Mouse (Mus musculus) stomach, postnatal 0 days (tissue): ENCODE data around the gene Dctn3. TPM values are rescaled to one million over a fixed set of nuclear protein-coding genes. Genes with fewer than 3 reads are reported as not detected.
A peak's percentile ranks its signal among the peaks of the same experiment; 100 is the strongest.

ENCODE experiments used
- ATAC-seq: fragments of 200-750 bp; cut with Nextera tagmentation; 2 replicates; pipeline ENCODE4 v1.8.0; 2017; ENCODE audit not compliant: low FRiP score, low TSS enrichment
- DNase-seq: peaks from one replicate; pipeline ENCODE4 v3.0.0-alpha.2; 2016; ENCODE audit warnings: low spot score
- H3K27ac ChIP-seq: fragments of 300-500 bp; sonication (generic); replicated peaks from 2 replicates; pipeline ENCODE4 v1.5.1; 2014; ENCODE audit warnings: mild to moderate bottlenecking, control low read depth
- H3K27me3 ChIP-seq: fragments of 300-500 bp; sonication (generic); 2 replicates; pipeline ENCODE4 v1.6.1; 2014; ENCODE audit warnings: low read length; ENCODE audit not compliant: control insufficient read depth, insufficient read depth
- H3K36me3 ChIP-seq: fragments of 300-500 bp; sonication (generic); 2 replicates; pipeline ENCODE4 v1.6.1; 2014; ENCODE audit warnings: low read length, mixed read lengths; ENCODE audit not compliant: control insufficient read depth, insufficient read depth
- H3K4me1 ChIP-seq: fragments of 300-500 bp; sonication (generic); replicated peaks from 2 replicates; pipeline ENCODE4 v1.6.1; 2014; ENCODE audit warnings: antibody characterized with exemption; ENCODE audit not compliant: control insufficient read depth, insufficient read depth
- H3K4me2 ChIP-seq: fragments of 300-500 bp; sonication (generic); replicated peaks from 2 replicates; pipeline ENCODE4 v1.6.1; 2014; ENCODE audit warnings: low read depth, mild to moderate bottlenecking, control low read depth, moderate library complexity
- H3K4me3 ChIP-seq: fragments of 300-500 bp; sonication (generic); 2 replicates; pipeline ENCODE4 v1.5.1; 2014; ENCODE audit warnings: low read depth, low read length, control low read depth
- H3K9ac ChIP-seq: fragments of 300-500 bp; sonication (generic); 2 replicates; pipeline ENCODE4 v1.6.1; 2014; ENCODE audit warnings: mild to moderate bottlenecking, low read length, control low read depth, mixed read lengths
- H3K9me3 ChIP-seq: fragments of 300-500 bp; sonication (generic); 2 replicates; pipeline ENCODE4 v1.6.1; 2016; ENCODE audit warnings: low read length; ENCODE audit not compliant: control insufficient read depth
- CTCF ChIP-seq: IDR thresholded peaks from 2 replicates; pipeline ENCODE4 v1.5.1; 2016; ENCODE audit warnings: antibody characterized with exemption, low read depth, mild to moderate bottlenecking, moderate library complexity
- EP300 ChIP-seq: optimal IDR thresholded peaks from 2 replicates; pipeline ENCODE3; 2016; ENCODE audit warnings: antibody characterized with exemption
- WGBS: fragments of 180-500 bp; shearing (Covaris S2); extraction: QIAGEN DNeasy Blood & Tissue Kit; methylation state at CpG from one replicate; pipeline ENCODE4 v1.1.7; 2014; 5-methylcytosine and 5-hydroxymethylcytosine counted together
- polyA plus RNA-seq: library from polyadenylated mRNA; unstranded; fragments of >200 nt; fragmentation: Nextera tagmentation; extraction: Ambion mirVana; gene quantifications from 2 replicates; pipeline ENCODE4 v1.2.1, GENCODE M21; 2015

Dctn3 gene
- polyA plus RNA-seq, 1 experiment from 2014 or later, result 129 TPM

- no peak for DNase-seq
- Histone ChIP-seq H3K4me1 (peaks cover 11% of the 10 kb centered on the region; the same call in 1 of the 2 replicates), H3K4me3 (peak overlapping the region; percentile 43), H3K4me2 (peak overlapping the region; percentile 59), H3K9ac (peak overlapping the region; percentile 56), H3K9me3 (no peaks in the 10 kb centered on the region), H3K27ac (peak overlapping the region; percentile 89), H3K36me3 (peaks cover 5% of the 10 kb centered on the region; the same call in 1 of the 2 replicates), H3K27me3 (no peaks in the 10 kb centered on the region)
- TF ChIP-seq EP300 (no peak), CTCF (no peak)
- ATAC-seq, result peak; percentile 5; the same call in 1 of the 2 replicates
- 45% methylated on average over 4 of the region's 4 CpGs for WGBS
Measured at GRCm38 (mm10) chr4:41760911-41761310, 37.9 kb upstream of the Dctn3 start.

- Histone ChIP-seq H3K9me3 (no peaks in the 10 kb centered on the region), H3K9ac (peak overlapping the region; percentile 56), H3K4me1 (peaks cover 11% of the 10 kb centered on the region; the same call in 1 of the 2 replicates), H3K27ac (peak overlapping the region; percentile 89), H3K36me3 (peaks cover 5% of the 10 kb centered on the region; the same call in 1 of the 2 replicates), H3K4me2 (peak overlapping the region; percentile 59), H3K4me3 (peak overlapping the region; percentile 43), H3K27me3 (no peaks in the 10 kb centered on the region)
- DNase-seq, result peak; percentile 93
- under 1% methylated on average over 15 of the region's 15 CpGs for WGBS
- ATAC-seq, result peak; percentile 94
- TF ChIP-seq EP300, result no peak
- peak; percentile 55 for TF ChIP-seq CTCF
Measured at GRCm38 (mm10) chr4:41760288-41760721, 37.3 kb upstream of the Dctn3 start.

- no peaks in the 10 kb centered on the region for H3K27me3 ChIP-seq
Measured at GRCm38 (mm10) chr4:41759656-41760287, 36.8 kb upstream of the Dctn3 start.

GRCm38 (mm10) chr4:41759206-41759605 is 36.2 kb upstream of the Dctn3 start:
- peaks cover 5% of the 10 kb centered on the region; the same call in 1 of the 2 replicates for H3K36me3 ChIP-seq
- TF ChIP-seq CTCF (no peak), EP300 (no peak)
- ATAC-seq, result no peak
- H3K4me2 ChIP-seq, result no peak overlapping the region
- H3K4me3 ChIP-seq, result no peak overlapping the region
- WGBS, result 74% methylated on average over 9 of the region's 9 CpGs
- H3K4me1 ChIP-seq, result peaks cover 11% of the 10 kb centered on the region; the same call in 1 of the 2 replicates
- H3K27me3 ChIP-seq, result no peaks in the 10 kb centered on the region
- H3K9ac ChIP-seq, result no peak overlapping the region
- peak overlapping the region; percentile 89 for H3K27ac ChIP-seq
- peak; percentile 46 for DNase-seq
- no peaks in the 10 kb centered on the region for H3K9me3 ChIP-seq

More at GRCm38 (mm10) chr4:41759656-41760287, 36.8 kb upstream of the Dctn3 start:
- no peak for DNase-seq
- Histone ChIP-seq H3K36me3 (peaks cover 5% of the 10 kb centered on the region; the same call in 1 of the 2 replicates), H3K4me1 (peaks cover 11% of the 10 kb centered on the region; the same call in 1 of the 2 replicates), H3K9me3 (no peaks in the 10 kb centered on the region), H3K27ac (peak overlapping the region; percentile 89), H3K4me3 (peak overlapping the region; percentile 43), H3K9ac (peak overlapping the region; percentile 56), H3K4me2 (peak overlapping the region; percentile 59)
- ATAC-seq, result peak; percentile 27
- TF ChIP-seq CTCF, result no peak
- no peak for TF ChIP-seq EP300
- 29% methylated on average over 6 of the region's 6 CpGs for WGBS

GRCm38 (mm10) chr4:41758701-41759100 is 35.7 kb upstream of the Dctn3 start:
- no peak overlapping the region for H3K27ac ChIP-seq
- no peak for DNase-seq

GRCm38 (mm10) chr4:41758021-41758420 is 35.1 kb upstream of the Dctn3 start:
- no peak for ATAC-seq
- TF ChIP-seq EP300 (no peak), CTCF (no peak)
- H3K36me3 ChIP-seq, result peaks cover 5% of the 10 kb centered on the region; the same call in 1 of the 2 replicates
- H3K4me2 ChIP-seq, result no peak overlapping the region
- 80% methylated on average over 11 of the region's 11 CpGs for WGBS
- peaks cover 11% of the 10 kb centered on the region; the same call in 1 of the 2 replicates for H3K4me1 ChIP-seq
- no peaks in the 10 kb centered on the region for H3K9me3 ChIP-seq
- no peak overlapping the region for H3K4me3 ChIP-seq
- no peak overlapping the region for H3K9ac ChIP-seq
- H3K27me3 ChIP-seq, result no peaks in the 10 kb centered on the region
- DNase-seq, result no peak
- no peak overlapping the region for H3K27ac ChIP-seq

More at GRCm38 (mm10) chr4:41758701-41759100, 35.7 kb upstream of the Dctn3 start:
- TF ChIP-seq CTCF, result no peak
- no peak for TF ChIP-seq EP300
- H3K27me3 ChIP-seq, result no peaks in the 10 kb centered on the region
- no peak overlapping the region for H3K4me2 ChIP-seq
- H3K9ac ChIP-seq, result no peak overlapping the region
- ATAC-seq, result no peak
- H3K9me3 ChIP-seq, result no peaks in the 10 kb centered on the region
- H3K4me1 ChIP-seq, result peaks cover 11% of the 10 kb centered on the region; the same call in 1 of the 2 replicates
- peaks cover 5% of the 10 kb centered on the region; the same call in 1 of the 2 replicates for H3K36me3 ChIP-seq
- 92% methylated on average over 4 of the region's 4 CpGs for WGBS
- H3K4me3 ChIP-seq, result no peak overlapping the region
